Mouse (Mus musculus) forebrain, embryonic 15.5 days (tissue): ENCODE measurements around the gene Fam193a. TPM values are rescaled to one million over a fixed set of nuclear protein-coding genes. Genes with fewer than 3 reads are reported as not detected.

ENCODE experiments used
- ATAC-seq: fragments of 200-750 bp; cut with Nextera tagmentation; replicated peaks from 2 replicates; pipeline ENCODE4 v1.8.0; 2017; ENCODE audit warnings: mild to moderate bottlenecking, moderate TSS enrichment, moderate library complexity
- H3K27ac ChIP-seq: fragments of 300-500 bp; sonication (generic); replicated peaks from 2 replicates; pipeline ENCODE4 v1.5.1; 2015; ENCODE audit warnings: mild to moderate bottlenecking, inconsistent platforms
- H3K27me3 ChIP-seq: fragments of 300-500 bp; sonication (generic); 2 replicates; pipeline ENCODE4 v1.6.1; 2015; ENCODE audit warnings: inconsistent platforms
- H3K36me3 ChIP-seq: fragments of 300-500 bp; sonication (generic); 2 replicates; pipeline ENCODE4 v1.6.1; 2015; ENCODE audit warnings: mild to moderate bottlenecking, inconsistent platforms
- H3K4me1 ChIP-seq: fragments of 300-500 bp; sonication (generic); 2 replicates; pipeline ENCODE4 v1.6.1; 2015; ENCODE audit warnings: inconsistent platforms
- H3K4me2 ChIP-seq: fragments of 300-500 bp; sonication (generic); replicated peaks from 2 replicates; pipeline ENCODE4 v1.6.1; 2015; ENCODE audit warnings: mild to moderate bottlenecking, inconsistent platforms
- H3K4me3 ChIP-seq: fragments of 300-500 bp; sonication (generic); 2 replicates; pipeline ENCODE4 v1.5.1; 2015; ENCODE audit warnings: mild to moderate bottlenecking, inconsistent platforms
- H3K9ac ChIP-seq: fragments of 300-500 bp; sonication (generic); replicated peaks from 2 replicates; pipeline ENCODE4 v1.6.1; 2015; ENCODE audit warnings: mild to moderate bottlenecking, inconsistent platforms
- H3K9me3 ChIP-seq: fragments of 300-500 bp; sonication (generic); 2 replicates; pipeline ENCODE4 v1.6.1; 2016; ENCODE audit warnings: inconsistent platforms
- WGBS: fragments of 180-500 bp; shearing (Covaris S2); methylation state at CpG from one replicate; pipeline ENCODE4 v1.1.7; 2015; ENCODE audit warnings: mixed read lengths; 5-methylcytosine and 5-hydroxymethylcytosine counted together
- polyA plus RNA-seq: library from polyadenylated mRNA; unstranded; fragments of >200 nt; fragmentation: Nextera tagmentation; extraction: Ambion mirVana; gene quantifications from 2 replicates; pipeline ENCODE4 v1.2.1, GENCODE M21; 2015

Fam193a gene
- 16.7 and 17.9 TPM in 2 replicates for polyA plus RNA-seq

DNA sequence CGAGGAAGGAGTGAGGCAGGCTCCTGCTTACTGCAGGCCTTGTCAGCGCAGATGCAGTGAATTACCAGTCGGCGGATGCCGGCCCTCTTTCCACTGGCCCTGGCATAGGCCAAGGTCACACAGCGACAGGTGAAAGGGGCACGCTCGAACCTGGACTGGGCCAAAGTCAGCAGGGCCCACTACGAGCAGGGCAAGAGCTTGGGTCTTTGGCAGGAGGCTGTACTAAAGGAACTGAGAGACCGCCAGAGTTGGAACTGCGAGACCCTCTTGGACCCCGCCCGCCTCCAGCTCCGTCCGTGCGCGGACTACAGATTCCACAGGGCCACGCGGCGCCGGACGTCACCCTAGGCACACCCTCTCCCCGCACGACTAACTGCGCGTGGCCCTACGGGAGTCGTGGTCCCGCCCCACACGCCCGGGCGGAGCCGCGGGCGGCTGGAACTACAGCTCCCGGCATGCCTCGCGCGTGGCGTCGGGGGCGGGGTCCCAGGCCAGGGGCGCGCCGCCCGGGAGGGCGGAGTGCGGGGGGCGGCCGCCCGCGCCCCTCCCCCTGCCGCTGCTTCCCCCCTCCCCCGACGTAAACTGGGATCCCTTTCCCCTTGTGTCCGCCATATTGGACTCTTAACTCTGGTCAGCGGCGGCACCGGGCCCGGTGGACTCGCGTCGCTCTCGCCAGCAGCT lies at the start of gene Fam193a:
Fam193a (plus strand) TSS at position 593 of the 681 bp plus-strand sequence.
- ATAC-seq, result peak; percentile 100
- Histone ChIP-seq H3K9ac (peak within 1 kb of the TSS; percentile 93), H3K4me1 (peaks cover 24% of the 10 kb centered on the region), H3K9me3 (no peaks in the 10 kb centered on the region), H3K4me2 (peak within 1 kb of the TSS; percentile 64), H3K27me3 (no peaks in the 10 kb centered on the region), H3K36me3 (peaks cover 4% of the 10 kb centered on the region; the same call in 1 of the 2 replicates), H3K4me3 (peak within 1 kb of the TSS; percentile 96), H3K27ac (peak within 1 kb of the TSS; percentile 87)
- under 1% methylated on average over 54 of the region's 64 CpGs for WGBS

DNA sequence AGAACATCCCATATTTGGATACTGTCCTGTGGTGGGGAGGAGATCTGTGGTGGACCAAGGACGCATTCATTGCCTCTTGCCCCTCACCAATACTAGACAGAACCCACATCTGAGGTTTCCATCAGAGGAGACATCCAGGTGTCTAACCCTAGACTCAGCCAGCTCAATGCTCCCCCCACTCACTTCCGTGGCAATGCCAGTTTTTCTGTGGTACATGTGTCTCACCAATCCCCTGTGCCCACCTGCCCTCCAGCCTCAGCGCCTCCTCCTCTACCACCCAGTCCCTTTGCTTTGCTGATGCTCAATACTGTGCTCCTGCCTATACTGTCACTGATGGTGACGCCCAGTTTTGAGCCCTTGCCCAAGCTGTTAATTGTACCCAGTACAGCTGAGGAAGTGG lies 48.5 kb upstream of the Fam193a start:
- no peaks in the 10 kb centered on the region for H3K9me3 ChIP-seq
- peaks cover 3% of the 10 kb centered on the region for H3K4me1 ChIP-seq
- WGBS, result 92% methylated on average over 4 of the region's 4 CpGs
- ATAC-seq, result no peak
- H3K27ac ChIP-seq, result no peak overlapping the region
- no peak overlapping the region for H3K4me2 ChIP-seq
- H3K36me3 ChIP-seq, result no peaks in the 10 kb centered on the region
- H3K9ac ChIP-seq, result no peak overlapping the region
- H3K27me3 ChIP-seq, result no peaks in the 10 kb centered on the region
- H3K4me3 ChIP-seq, result no peak overlapping the region

DNA sequence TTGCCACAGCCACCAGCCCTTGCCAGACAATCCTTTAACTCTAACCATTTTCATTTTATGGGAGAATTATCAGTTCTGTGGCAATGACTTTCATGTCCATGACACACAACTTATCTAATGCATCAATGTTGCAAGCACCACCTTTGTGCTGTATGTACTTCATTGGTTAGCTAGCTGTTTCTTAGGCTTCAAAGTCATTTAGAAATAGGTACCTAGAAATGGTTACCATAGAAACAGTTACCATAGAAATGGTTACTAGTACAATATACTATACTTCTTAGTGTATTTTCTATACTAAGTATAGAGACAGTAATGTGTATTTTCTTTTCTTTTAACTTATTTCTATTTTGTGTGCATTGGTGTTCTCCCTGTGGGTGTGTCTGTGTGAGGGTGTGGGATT lies 44.4 kb upstream of the Fam193a start:
- peaks cover 13% of the 10 kb centered on the region for H3K4me1 ChIP-seq
- H3K4me2 ChIP-seq, result no peak overlapping the region
- no peaks in the 10 kb centered on the region for H3K9me3 ChIP-seq
- no peak overlapping the region for H3K9ac ChIP-seq
- 0 out of 2 replicates have a peak overlapping the region, but pooled peaks have one; percentile 21 for H3K27ac ChIP-seq
- ATAC-seq, result no peak
- H3K36me3 ChIP-seq, result no peaks in the 10 kb centered on the region
- no peaks in the 10 kb centered on the region for H3K27me3 ChIP-seq
- no peak overlapping the region for H3K4me3 ChIP-seq

DNA sequence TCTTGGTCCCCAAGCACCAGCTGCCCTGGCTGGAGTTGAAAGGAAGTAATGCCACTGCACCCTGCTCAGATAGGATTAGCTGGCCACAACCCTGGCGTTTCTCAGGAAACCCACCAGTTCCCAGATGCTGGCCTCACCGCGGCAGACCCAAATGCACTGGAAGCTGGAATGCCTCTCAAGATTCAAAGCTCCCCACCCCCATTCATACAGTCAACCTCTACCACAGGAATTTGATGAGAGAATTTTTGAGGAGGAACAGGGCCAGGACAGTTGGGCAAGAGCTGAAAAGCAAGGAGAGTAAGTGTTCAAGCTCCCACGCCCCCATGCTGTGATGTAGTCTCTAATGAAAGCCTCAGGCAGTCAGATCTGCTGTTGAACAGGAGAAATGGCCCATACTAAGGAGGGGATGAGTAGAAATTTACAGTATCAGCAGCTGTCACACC lies 43.5 kb upstream of the Fam193a start:
- H3K9me3 ChIP-seq, result no peaks in the 10 kb centered on the region
- no peak overlapping the region for H3K27ac ChIP-seq
- no peak overlapping the region for H3K4me2 ChIP-seq
- H3K36me3 ChIP-seq, result no peaks in the 10 kb centered on the region
- no peaks in the 10 kb centered on the region for H3K27me3 ChIP-seq
- no peak overlapping the region for H3K4me3 ChIP-seq
- 15% methylated on average over 4 of the region's 4 CpGs for WGBS
- H3K9ac ChIP-seq, result no peak overlapping the region
- ATAC-seq, result no peak
- H3K4me1 ChIP-seq, result peaks cover 13% of the 10 kb centered on the region

DNA sequence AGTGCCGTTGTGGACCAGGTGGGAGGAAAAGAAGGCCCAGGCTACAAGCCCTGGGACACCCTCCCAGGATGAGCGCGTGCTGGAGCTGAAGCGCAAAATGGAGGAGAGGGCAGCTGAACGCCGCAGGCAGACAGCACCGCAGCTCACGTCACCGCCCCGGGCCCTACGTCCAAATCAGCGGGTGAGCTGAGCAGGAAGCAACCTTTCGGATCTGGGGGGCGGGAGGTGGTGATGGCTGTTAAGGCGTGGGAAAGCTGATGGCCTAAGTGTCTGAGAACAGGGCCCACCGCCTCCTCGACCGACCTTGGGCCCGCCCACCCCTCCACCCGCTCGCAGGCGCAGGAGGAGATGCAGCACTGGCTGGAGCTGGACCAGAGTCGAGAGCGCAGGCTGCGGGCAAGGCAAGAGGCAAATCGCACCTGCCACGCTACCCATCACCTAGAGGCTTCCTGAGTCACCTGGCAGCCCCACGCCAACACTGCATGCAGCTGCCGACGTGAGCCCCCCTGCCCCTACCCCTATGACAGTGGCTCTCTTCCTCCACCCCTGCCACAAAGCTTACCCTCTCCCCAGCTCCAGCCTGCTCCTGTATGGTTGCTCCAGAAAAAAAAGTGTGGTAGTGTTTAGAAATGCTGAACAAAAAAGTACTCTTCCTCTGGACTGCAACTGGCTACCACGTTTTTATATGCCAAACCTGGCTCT lies 42.7 kb upstream of the Fam193a start:
- peak; percentile 46; the same call in 1 of the 2 replicates for ATAC-seq
- Histone ChIP-seq H3K9ac (peak overlapping the region; percentile 39), H3K4me3 (peak overlapping the region; percentile 31), H3K27ac (no peak overlapping the region), H3K27me3 (no peaks in the 10 kb centered on the region), H3K4me2 (peak overlapping the region; percentile 43), H3K9me3 (no peaks in the 10 kb centered on the region), H3K4me1 (peaks cover 13% of the 10 kb centered on the region), H3K36me3 (no peaks in the 10 kb centered on the region)
- WGBS, result 13% methylated on average over 31 of the region's 31 CpGs

DNA sequence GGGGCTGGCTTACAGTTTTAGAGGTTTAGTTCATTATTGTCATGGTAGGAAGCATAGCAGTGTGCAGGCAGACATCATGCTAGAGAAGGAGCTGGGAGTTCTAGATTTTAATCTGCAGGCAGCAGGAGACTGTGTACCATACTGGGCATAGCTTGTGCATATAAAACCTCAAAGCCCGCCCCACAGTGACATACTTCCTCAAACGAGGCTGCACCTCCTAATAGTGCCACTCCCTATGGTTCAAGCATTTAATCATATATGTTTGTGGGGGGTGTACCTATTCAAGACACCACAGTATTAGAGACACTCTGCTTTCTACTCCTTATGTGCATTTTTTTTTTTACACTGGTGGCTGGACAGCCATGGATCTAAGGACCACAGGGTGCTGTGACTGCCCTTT lies 39.6 kb upstream of the Fam193a start:
- Histone ChIP-seq H3K36me3 (no peaks in the 10 kb centered on the region), H3K27me3 (no peaks in the 10 kb centered on the region), H3K9me3 (no peaks in the 10 kb centered on the region), H3K4me2 (no peak overlapping the region), H3K4me3 (no peak overlapping the region), H3K27ac (no peak overlapping the region), H3K4me1 (peaks cover 14% of the 10 kb centered on the region), H3K9ac (no peak overlapping the region)
- no peak for ATAC-seq
- WGBS, result 84% methylated on average over 2 of the region's 2 CpGs

DNA sequence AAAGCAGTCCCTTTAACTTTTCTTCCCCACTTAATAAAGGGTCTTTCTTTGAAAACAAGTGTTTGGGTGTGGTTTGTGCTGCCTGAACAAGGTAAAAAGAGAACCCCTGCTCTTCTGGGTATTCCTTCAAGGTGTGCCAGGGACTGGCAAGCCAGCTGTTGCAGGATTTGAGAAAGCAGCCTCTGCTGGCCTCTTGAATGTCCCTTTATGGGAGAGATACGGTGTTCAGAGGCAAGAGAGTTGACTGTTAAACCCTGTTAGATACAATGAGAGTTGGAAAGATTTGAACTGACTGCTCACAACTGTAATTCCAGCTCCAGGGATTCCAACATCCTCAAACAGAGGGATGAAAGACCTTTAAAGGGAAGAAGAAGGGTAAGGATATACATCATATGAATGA lies 35.7 kb upstream of the Fam193a start:
- Histone ChIP-seq H3K4me3 (no peak overlapping the region), H3K27me3 (no peaks in the 10 kb centered on the region), H3K9me3 (no peaks in the 10 kb centered on the region), H3K4me1 (peaks cover 25% of the 10 kb centered on the region), H3K27ac (no peak overlapping the region), H3K36me3 (no peaks in the 10 kb centered on the region), H3K9ac (no peak overlapping the region), H3K4me2 (no peak overlapping the region)
- WGBS, result 82% methylated on average over 1 of the region's 1 CpGs
- ATAC-seq, result no peak

DNA sequence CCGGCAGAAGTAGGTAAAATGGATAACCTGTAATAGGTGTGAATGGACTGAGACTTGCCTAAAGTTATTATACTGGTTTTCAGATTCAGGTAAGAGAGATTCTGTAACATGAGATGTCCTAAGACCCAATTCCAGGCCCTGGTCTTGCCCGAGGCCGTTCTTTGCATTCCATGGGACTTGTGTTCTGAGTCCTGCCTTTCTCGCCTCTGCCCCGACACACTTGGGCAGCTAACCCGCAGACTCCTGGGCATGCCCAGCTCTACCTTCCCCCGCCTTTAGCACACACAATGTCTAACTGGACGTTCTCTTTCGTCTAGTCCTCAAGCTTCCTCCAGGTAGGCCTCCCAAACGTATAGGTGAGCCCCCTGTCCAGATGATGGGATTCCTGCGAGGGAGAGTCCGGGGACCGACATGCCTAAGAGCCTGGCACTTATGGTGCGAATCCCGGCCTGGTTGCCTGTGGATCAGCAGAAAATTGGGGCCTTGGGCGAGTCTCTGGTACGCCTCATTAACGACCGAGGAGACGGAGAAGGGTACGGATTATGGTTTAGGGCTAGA lies 34.1 kb upstream of the Fam193a start:
- 2% methylated on average over 21 of the region's 21 CpGs for WGBS
- peak overlapping the region; percentile 91 for H3K9ac ChIP-seq
- peak overlapping the region; percentile 94 for H3K27ac ChIP-seq
- H3K9me3 ChIP-seq, result no peaks in the 10 kb centered on the region
- H3K4me1 ChIP-seq, result peaks cover 28% of the 10 kb centered on the region
- H3K27me3 ChIP-seq, result no peaks in the 10 kb centered on the region
- peak overlapping the region; percentile 93 for H3K4me2 ChIP-seq
- no peak; the same call in 1 of the 2 replicates for ATAC-seq
- H3K36me3 ChIP-seq, result no peaks in the 10 kb centered on the region
- H3K4me3 ChIP-seq, result peak overlapping the region; percentile 100

DNA sequence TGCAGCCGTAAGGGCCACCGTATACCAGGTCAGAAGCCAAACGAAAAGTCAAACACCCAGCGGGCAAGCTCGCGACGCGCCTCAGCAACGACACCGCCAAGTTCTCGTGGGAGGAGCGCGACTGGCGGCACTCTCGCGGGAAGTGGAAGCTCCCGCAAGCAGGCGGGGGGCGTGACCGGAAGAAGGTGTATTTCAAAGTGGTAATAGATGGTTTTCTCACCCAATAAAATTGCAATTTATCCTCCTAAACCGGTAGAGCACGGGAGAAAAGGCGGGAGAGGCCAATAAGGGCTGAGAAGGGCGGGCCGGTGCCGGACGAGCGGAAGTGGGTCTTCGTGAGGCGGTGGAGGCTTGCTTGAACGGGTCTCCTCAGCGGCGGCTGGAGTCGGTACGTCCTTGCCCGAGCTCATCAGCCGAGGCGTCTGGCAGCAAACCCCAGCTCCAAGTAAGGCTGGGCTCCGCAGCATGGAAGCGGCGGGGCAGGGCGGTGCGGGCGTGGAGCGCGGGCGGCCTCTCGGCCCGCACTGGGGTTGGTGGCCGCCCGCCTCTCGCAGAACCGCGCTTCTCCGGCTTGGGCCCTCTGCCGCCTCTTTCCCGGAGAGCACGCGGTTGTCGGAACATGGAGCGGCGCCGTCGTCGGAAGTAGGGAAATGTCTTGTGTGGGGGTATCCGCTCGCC lies 33.5 kb upstream of the Fam193a start, which contains the start of gene Rnf4:
Rnf4 (plus strand) TSS at position 193 of the 678 bp plus-strand sequence.
- WGBS, result under 1% methylated on average over 67 of the region's 67 CpGs
- peak; percentile 99 for ATAC-seq
- H3K27ac ChIP-seq, result peak within 1 kb of the TSS; percentile 94
- peak within 1 kb of the TSS; percentile 100 for H3K4me3 ChIP-seq
- no peaks in the 10 kb centered on the region for H3K36me3 ChIP-seq
- H3K27me3 ChIP-seq, result no peaks in the 10 kb centered on the region
- peaks cover 28% of the 10 kb centered on the region for H3K4me1 ChIP-seq
- H3K9me3 ChIP-seq, result no peaks in the 10 kb centered on the region
- H3K9ac ChIP-seq, result peak within 1 kb of the TSS; percentile 98
- H3K4me2 ChIP-seq, result peak within 1 kb of the TSS; percentile 93

DNA sequence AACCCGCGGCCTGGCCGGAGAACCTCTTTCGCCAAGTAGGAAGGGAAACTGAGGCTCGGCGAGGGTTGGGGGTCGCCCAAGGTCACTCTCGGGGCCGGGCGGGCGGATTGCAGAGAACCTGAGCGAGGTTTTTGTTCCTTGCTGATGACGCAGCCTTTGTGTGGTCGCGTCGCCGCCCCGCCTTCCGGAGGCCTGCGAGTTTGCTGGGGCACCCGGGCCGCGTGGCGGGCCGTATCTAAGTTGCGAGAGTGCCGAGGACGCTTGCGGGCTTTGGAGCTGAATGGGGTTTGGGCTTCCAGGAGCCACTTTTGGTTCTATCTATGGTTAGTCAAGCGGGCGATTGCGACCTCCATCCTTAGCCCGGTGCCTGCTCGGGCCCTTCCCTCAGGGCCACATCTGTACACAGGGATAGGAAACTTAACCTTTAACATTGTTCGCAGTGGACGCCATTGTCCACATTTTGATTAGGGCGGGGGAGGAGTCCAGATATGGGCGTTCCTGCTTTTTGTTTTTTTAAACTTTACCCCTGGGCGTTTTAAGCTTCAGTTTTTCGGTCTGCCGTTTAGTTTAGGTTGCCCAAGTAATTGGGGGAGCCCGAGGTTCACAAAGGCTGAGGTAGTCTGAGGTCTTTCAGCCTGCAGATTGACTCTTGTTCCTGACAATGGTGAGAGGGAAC lies 32.8 kb upstream of the Fam193a start:
- H3K4me3 ChIP-seq, result peak overlapping the region; percentile 100
- WGBS, result under 1% methylated on average over 42 of the region's 42 CpGs
- H3K36me3 ChIP-seq, result no peaks in the 10 kb centered on the region
- ATAC-seq, result peak; percentile 18; the same call in 1 of the 2 replicates
- H3K4me2 ChIP-seq, result peak overlapping the region; percentile 79
- H3K4me1 ChIP-seq, result peaks cover 28% of the 10 kb centered on the region
- H3K9me3 ChIP-seq, result no peaks in the 10 kb centered on the region
- H3K27me3 ChIP-seq, result no peaks in the 10 kb centered on the region
- peak overlapping the region; percentile 94 for H3K27ac ChIP-seq
- peak overlapping the region; percentile 98 for H3K9ac ChIP-seq

DNA sequence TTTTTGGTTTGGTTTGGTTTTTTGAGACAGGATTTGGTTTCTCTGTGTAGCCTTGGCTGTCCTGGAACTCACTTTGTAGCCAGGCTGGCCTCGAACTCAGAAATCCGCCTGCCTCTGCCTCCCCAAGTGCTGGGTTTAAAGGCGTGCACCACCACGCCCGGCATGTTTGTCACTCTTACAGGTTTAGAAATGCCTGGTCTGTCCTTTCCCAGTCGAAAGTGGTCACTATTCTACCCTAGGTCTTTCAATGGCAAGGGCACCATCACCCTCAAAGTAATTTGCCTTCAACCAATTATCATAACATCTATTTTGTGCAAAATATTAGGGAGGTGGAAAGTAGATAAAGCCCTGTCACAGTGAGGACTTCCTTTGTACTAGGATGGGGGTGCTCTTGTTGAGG lies 29.5 kb upstream of the Fam193a start:
- no peak overlapping the region for H3K4me2 ChIP-seq
- H3K36me3 ChIP-seq, result peaks cover 17% of the 10 kb centered on the region
- ATAC-seq, result no peak
- H3K4me3 ChIP-seq, result no peak overlapping the region
- H3K27me3 ChIP-seq, result no peaks in the 10 kb centered on the region
- no peaks in the 10 kb centered on the region for H3K9me3 ChIP-seq
- no peak overlapping the region for H3K9ac ChIP-seq
- peaks cover 26% of the 10 kb centered on the region for H3K4me1 ChIP-seq
- H3K27ac ChIP-seq, result no peak overlapping the region
- WGBS, result 92% methylated on average over 6 of the region's 6 CpGs
